Mouse (Mus musculus): Measurements from ENCODE around the gene Sbf2.

GRCm38 (mm10) chr7:110267994-110268393 is 346.7 kb downstream of the Sbf2 start:
- TF ChIP-seq EP300 (IDR thresholded peaks at IDR 0.05; ENCODE audit: low read depth in 1 of 2, low read length in 2 of 2), result no peak
- TF ChIP-seq UBTF (IDR thresholded peaks at IDR 0.05; ENCODE audit: borderline replicate concordance, insufficient read depth, low read depth, low read length), result no peak
- TF ChIP-seq POLR2A (IDR thresholded peaks at IDR 0.05; ENCODE audit: control insufficient read depth in 1 of 2, insufficient read depth in 1 of 2, low read depth in 1 of 2, low read length in 2 of 2, poor library complexity in 1 of 2), result no peak
- no peak for TF ChIP-seq ZC3H11A (IDR thresholded peaks at IDR 0.05; ENCODE audit: low read depth, low read length)
- TF ChIP-seq USF1 (IDR thresholded peaks at IDR 0.05; ENCODE audit: low read depth, low read length), result no peak
- TF ChIP-seq CTCF (IDR thresholded peaks at IDR 0.05 in 2 of 3, conservative IDR thresholded peaks at IDR 0.05 in 1 of 3; ENCODE audit: control insufficient read depth in 1 of 3, insufficient read depth in 1 of 3, low read depth in 2 of 3, low read length in 3 of 3, poor library complexity in 1 of 3, severe bottlenecking in 1 of 3), result no peak
- TF ChIP-seq ZNF384 (IDR thresholded peaks at IDR 0.05; ENCODE audit: low read depth, low read length), result no peak
- TF ChIP-seq TAL1 (IDR thresholded peaks at IDR 0.05; ENCODE audit: low read length), result no peak
- TF ChIP-seq ETS1 (IDR thresholded peaks at IDR 0.05; ENCODE audit: low read depth, low read length), result no peak
- TF ChIP-seq SIN3A (IDR thresholded peaks at IDR 0.05; ENCODE audit: low read length), result no peak
- TF ChIP-seq SMC3 (IDR thresholded peaks at IDR 0.05; ENCODE audit: low read depth, low read length), result no peak
- no peak for TF ChIP-seq KAT2A (conservative IDR thresholded peaks at IDR 0.05; ENCODE audit: low read depth, low read length)
- TF ChIP-seq TBP (IDR thresholded peaks at IDR 0.05; ENCODE audit: low read depth, low read length), result no peak
